Mouse (Mus musculus): ENCODE results near the gene Alox12b.
A peak's percentile ranks its signal among the peaks of the same experiment; 100 is the strongest.

Gene Alox12b

GRCm38 (mm10) chr11:69156800-69157199, at the start of gene Alox12b:
Alox12b (plus strand) TSS chr11:69156989.
- no peak for DNase-seq

- DNase-seq, result no peak
Observed at GRCm38 (mm10) chr11:69107676-69108075, 49.1 kb upstream of the Alox12b start.

- no peak for DNase-seq
Observed at GRCm38 (mm10) chr11:69108223-69108622, 48.6 kb upstream of the Alox12b start.

GRCm38 (mm10) chr11:69109032-69109900, 47.5 kb upstream of the Alox12b start:
- DNase-seq, result no peak

- peak; percentile 91 for DNase-seq
Observed at GRCm38 (mm10) chr11:69110319-69111046, 46.3 kb upstream of the Alox12b start.

GRCm38 (mm10) chr11:69111051-69111810, 45.6 kb upstream of the Alox12b start:
- no peak for DNase-seq

GRCm38 (mm10) chr11:69111865-69112264, 44.9 kb upstream of the Alox12b start:
- no peak for DNase-seq

GRCm38 (mm10) chr11:69114018-69114417, 42.8 kb upstream of the Alox12b start:
- no peak for DNase-seq

GRCm38 (mm10) chr11:69114621-69115020, 42.2 kb upstream of the Alox12b start:
- DNase-seq, result no peak

GRCm38 (mm10) chr11:69116843-69117242, 39.9 kb upstream of the Alox12b start:
- no peak for DNase-seq

GRCm38 (mm10) chr11:69117737-69118695, 38.8 kb upstream of the Alox12b start:
- peak; percentile 81 for DNase-seq

GRCm38 (mm10) chr11:69118765-69119164, 38.0 kb upstream of the Alox12b start:
- peak; percentile 86 for DNase-seq

GRCm38 (mm10) chr11:69119446-69120155, 37.2 kb upstream of the Alox12b start:
- DNase-seq, result no peak

- peak; percentile 24 for DNase-seq
Observed at GRCm38 (mm10) chr11:69120221-69121000, 36.4 kb upstream of the Alox12b start, which contains the start of gene Hes7. Hes7 (plus strand) TSS chr11:69120404.

- no peak for DNase-seq
Observed at GRCm38 (mm10) chr11:69121001-69121740, 35.6 kb upstream of the Alox12b start.

- peak; percentile 54 for DNase-seq
Observed at GRCm38 (mm10) chr11:69121741-69122335, 35.0 kb upstream of the Alox12b start.

- DNase-seq, result peak; percentile 88
Observed at GRCm38 (mm10) chr11:69122336-69122951, 34.3 kb upstream of the Alox12b start, which contains the start of gene 9130213A22Rik. 9130213A22Rik (minus strand) TSS chr11:69122589.

- DNase-seq, result peak; percentile 88
Observed at GRCm38 (mm10) chr11:69123056-69123692, 33.6 kb upstream of the Alox12b start.

All from thymus, postnatal 14 days (tissue).